Mouse (Mus musculus) left cerebral cortex, postnatal 10 days (tissue): ENCODE results near the gene Xpnpep3. TPM values are rescaled to one million over a fixed set of nuclear protein-coding genes. Genes with fewer than 3 reads are reported as not detected.

ENCODE experiments used
- DNase-seq, 2 experiments: peaks; one replicate each; pipeline ENCODE4 v3.0.0; 2021 to 2022; ENCODE audit warnings: low spot score in 2 of 2, mixed read lengths in 1 of 2; ENCODE audit errors: extremely low spot score in 1 of 2
- intact Hi-C: fragments of 180-260 bp; cut with DNase I; formaldehyde crosslinking; loops from one replicate; pipeline ENCODE4 v1.15.1; 2025
- total RNA-seq, 2 experiments: library from RNA; stranded (reverse); gene quantifications; 2 replicates each; pipeline ENCODE4 v1.2.3; 2021

Gene Xpnpep3
- total RNA-seq: 10 to 100 TPM; 10.1 to 11.6 TPM

- DNase-seq: peak; percentile 95 to 98
Measured at GRCm38 (mm10) chr15:81399638-81400315, at the start of gene Xpnpep3, which contains the start of gene St13. TSS of gene Xpnpep3 (plus strand) at chr15:81400138. TSS of gene St13 (minus strand) at chr15:81400077.

GRCm38 (mm10) chr15:81350401-81350800, 49.5 kb upstream of the Xpnpep3 start:
- intact Hi-C loops: no loop called here
- no peak for DNase-seq

More at GRCm38 (mm10) chr15:81399638-81400315, at the start of gene Xpnpep3, which contains the start of gene St13:
- intact Hi-C loops: no loop called here

- intact Hi-C loops: no loop called here
- DNase-seq: no peak
Measured at GRCm38 (mm10) chr15:81352638-81353037, 47.3 kb upstream of the Xpnpep3 start.

GRCm38 (mm10) chr15:81355146-81355761, 44.7 kb upstream of the Xpnpep3 start:
- no peak for DNase-seq
- intact Hi-C loops: no loop called here

- no peak for DNase-seq
- intact Hi-C loops: no loop called here
Measured at GRCm38 (mm10) chr15:81356946-81357345, 43.0 kb upstream of the Xpnpep3 start.

- DNase-seq: no peak
- intact Hi-C loops: no loop called here
Measured at GRCm38 (mm10) chr15:81358943-81359342, 41.0 kb upstream of the Xpnpep3 start.

GRCm38 (mm10) chr15:81359421-81359820, 40.5 kb upstream of the Xpnpep3 start:
- DNase-seq: no peak

GRCm38 (mm10) chr15:81360345-81361021, 39.5 kb upstream of the Xpnpep3 start, which contains the start of gene Slc25a17:
TSS of gene Slc25a17 (minus strand) at chr15:81360812.
- peak; percentile 94 to 98 for DNase-seq
- intact Hi-C loops: no loop called here

More at GRCm38 (mm10) chr15:81359421-81359820, 40.5 kb upstream of the Xpnpep3 start:
- intact Hi-C loops: no loop called here

GRCm38 (mm10) chr15:81361022-81361404, 38.9 kb upstream of the Xpnpep3 start:
- intact Hi-C loops: no loop called here
- DNase-seq: no peak

- DNase-seq: no peak
- intact Hi-C loops: no loop called here
Measured at GRCm38 (mm10) chr15:81361417-81362015, 38.4 kb upstream of the Xpnpep3 start.

- intact Hi-C loops: no loop called here
- DNase-seq: no peak
Measured at GRCm38 (mm10) chr15:81362501-81362900, 37.4 kb upstream of the Xpnpep3 start.

GRCm38 (mm10) chr15:81364271-81364670, 35.7 kb upstream of the Xpnpep3 start:
- intact Hi-C loops: no loop called here
- DNase-seq: no peak

GRCm38 (mm10) chr15:81365246-81365645, 34.7 kb upstream of the Xpnpep3 start:
- no peak for DNase-seq
- intact Hi-C loops: no loop called here

- DNase-seq: no peak
- intact Hi-C loops: no loop called here
Measured at GRCm38 (mm10) chr15:81366241-81366640, 33.7 kb upstream of the Xpnpep3 start.

GRCm38 (mm10) chr15:81368601-81369000, 31.3 kb upstream of the Xpnpep3 start:
- no peak for DNase-seq
- intact Hi-C loops: loop anchor here (2.0 kb wide), 1 partner anchor 18 kb away; no protein-coding TSS in a partner anchor

- intact Hi-C loops: loop anchor here (5.0 kb wide), 1 partner anchor 257 kb away; no protein-coding TSS in a partner anchor
- DNase-seq: no peak
Measured at GRCm38 (mm10) chr15:81370356-81370755, 29.6 kb upstream of the Xpnpep3 start.

- intact Hi-C loops: loop anchor here (5.0 kb wide), 1 partner anchor 253 kb away; no protein-coding TSS in a partner anchor
- DNase-seq: no peak
Measured at GRCm38 (mm10) chr15:81374621-81375020, 25.3 kb upstream of the Xpnpep3 start.

GRCm38 (mm10) chr15:81378845-81379244, 21.1 kb upstream of the Xpnpep3 start:
- DNase-seq: no peak
- intact Hi-C loops: no loop called here

- intact Hi-C loops: loop anchor here (2.0 kb wide), 1 partner anchor 18 kb away; no protein-coding TSS in a partner anchor
Measured at GRCm38 (mm10) chr15:81386327-81386726, 13.6 kb upstream of the Xpnpep3 start.

More at GRCm38 (mm10) chr15:81386327-81386726, 13.6 kb upstream of the Xpnpep3 start:
- DNase-seq: no peak
